Mouse (Mus musculus): Measurements from ENCODE around the gene Disc1. TPM values are rescaled to one million over a fixed set of nuclear protein-coding genes. Genes with fewer than 3 reads are reported as not detected.

Disc1 gene
- polyA plus RNA-seq, 1 experiment from 2014 or later, result 3.3 TPM

- peaks cover 23% of the 10 kb centered on the region for H3K36me3 ChIP-seq
- H3K4me2 ChIP-seq (replicated peaks), result no peak overlapping the region
- peak overlapping the region; percentile 22; the same call in 1 of the 2 replicates for H3K27ac ChIP-seq (replicated peaks)
- 24% methylated on average over 2 of the region's 2 CpGs for WGBS
- H3K9ac ChIP-seq, result no peak overlapping the region
- H3K27me3 ChIP-seq, result no peaks in the 10 kb centered on the region
- no peak for ATAC-seq (ENCODE audit: insufficient number of reproducible peaks, low FRiP score, low TSS enrichment, low read depth)
- no peak overlapping the region for H3K4me3 ChIP-seq (replicated peaks)
- peaks cover 32% of the 10 kb centered on the region for H3K4me1 ChIP-seq
- H3K9me3 ChIP-seq (replicated peaks), result no peaks in the 10 kb centered on the region
These were observed 12.5 kb upstream of the Disc1 start for GRCm38 (mm10) chr8:125041496-125041895.

DNA sequence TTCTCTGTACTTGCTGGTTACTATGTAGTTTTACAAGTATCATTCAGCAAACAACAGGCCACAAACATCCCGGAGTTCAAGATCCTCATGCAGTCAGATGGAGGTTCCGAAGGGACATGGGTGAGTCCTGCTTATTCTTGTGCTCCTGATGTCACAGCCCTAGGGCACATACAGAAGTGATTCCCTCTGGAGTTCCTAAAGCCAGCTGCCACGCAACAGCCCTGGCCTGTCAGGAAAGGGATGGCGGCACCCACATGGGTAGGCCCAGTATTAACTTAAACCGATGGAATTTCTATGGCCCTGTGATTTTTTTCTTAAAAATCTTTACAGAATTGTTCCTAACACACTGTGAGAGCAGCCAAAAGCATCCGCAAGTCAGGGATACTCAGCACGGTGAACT is 10.6 kb upstream of the Disc1 start:
- Histone ChIP-seq H3K27me3 (no peaks in the 10 kb centered on the region), H3K4me3 (replicated peaks) (no peak overlapping the region), H3K27ac (replicated peaks) (peak overlapping the region; percentile 60), H3K4me2 (replicated peaks) (no peak overlapping the region), H3K4me1 (peaks cover 32% of the 10 kb centered on the region), H3K9me3 (replicated peaks) (no peaks in the 10 kb centered on the region), H3K9ac (no peak overlapping the region), H3K36me3 (peaks cover 18% of the 10 kb centered on the region)
- WGBS, result 38% methylated on average over 7 of the region's 7 CpGs
- no peak for ATAC-seq (ENCODE audit: insufficient number of reproducible peaks, low FRiP score, low TSS enrichment, low read depth)

DNA sequence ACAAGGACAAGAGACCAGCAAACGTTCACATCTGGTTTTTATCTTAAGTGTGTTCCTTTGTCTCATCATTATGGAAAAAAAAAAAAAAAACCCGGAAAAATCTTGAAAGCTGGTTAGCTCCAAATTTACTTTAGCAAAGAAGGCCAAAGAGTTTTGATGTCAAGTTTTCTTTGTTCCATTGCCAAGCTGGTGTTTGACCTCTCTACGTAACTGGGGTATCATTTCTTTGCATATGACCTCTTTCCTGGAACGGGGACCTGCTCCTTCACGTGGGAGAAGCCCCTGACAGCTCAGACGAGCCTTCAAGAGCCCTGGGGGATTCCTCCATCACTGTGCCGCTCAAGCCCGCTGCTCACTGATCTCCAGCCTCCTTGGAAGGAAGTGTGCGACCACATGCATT is 10.1 kb upstream of the Disc1 start:
- no peak overlapping the region for H3K4me3 ChIP-seq (replicated peaks)
- H3K9me3 ChIP-seq (replicated peaks), result no peaks in the 10 kb centered on the region
- H3K9ac ChIP-seq, result no peak overlapping the region
- peak overlapping the region; percentile 60; the same call in 1 of the 2 replicates for H3K27ac ChIP-seq (replicated peaks)
- H3K4me1 ChIP-seq, result peaks cover 32% of the 10 kb centered on the region
- H3K36me3 ChIP-seq, result peaks cover 13% of the 10 kb centered on the region
- 11% methylated on average over 9 of the region's 9 CpGs for WGBS
- H3K27me3 ChIP-seq, result no peaks in the 10 kb centered on the region
- H3K4me2 ChIP-seq (replicated peaks), result no peak overlapping the region
- no peak for ATAC-seq (ENCODE audit: insufficient number of reproducible peaks, low FRiP score, low TSS enrichment, low read depth)

DNA sequence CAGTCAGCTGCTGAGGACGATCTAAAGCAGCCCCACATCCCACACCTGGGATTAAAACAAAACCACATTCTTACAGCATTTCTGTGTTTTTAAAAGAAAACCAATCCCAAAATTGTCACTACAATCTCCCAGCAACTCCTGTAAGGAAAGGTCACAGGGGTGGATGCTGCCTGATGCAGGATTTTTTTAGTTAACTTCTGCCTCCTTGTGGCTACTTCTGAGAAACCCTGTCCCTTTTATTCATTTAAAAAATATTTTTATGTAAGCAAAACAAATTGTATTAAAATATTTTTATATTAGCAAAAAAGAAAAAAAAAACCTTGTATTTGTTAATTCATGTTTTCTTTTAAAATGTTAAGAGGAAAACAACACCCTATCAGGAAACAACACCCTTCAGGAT is 8.2 kb upstream of the Disc1 start:
- Histone ChIP-seq H3K9ac (no peak overlapping the region), H3K4me2 (replicated peaks) (no peak overlapping the region), H3K27ac (replicated peaks) (no peak overlapping the region), H3K4me1 (peaks cover 30% of the 10 kb centered on the region), H3K4me3 (replicated peaks) (no peak overlapping the region), H3K27me3 (no peaks in the 10 kb centered on the region; the same call in 1 of the 2 replicates), H3K9me3 (replicated peaks) (no peaks in the 10 kb centered on the region), H3K36me3 (no peaks in the 10 kb centered on the region; the same call in 1 of the 2 replicates)
- ATAC-seq (ENCODE audit: insufficient number of reproducible peaks, low FRiP score, low TSS enrichment, low read depth), result no peak
- WGBS, result 63% methylated on average over 1 of the region's 1 CpGs

DNA sequence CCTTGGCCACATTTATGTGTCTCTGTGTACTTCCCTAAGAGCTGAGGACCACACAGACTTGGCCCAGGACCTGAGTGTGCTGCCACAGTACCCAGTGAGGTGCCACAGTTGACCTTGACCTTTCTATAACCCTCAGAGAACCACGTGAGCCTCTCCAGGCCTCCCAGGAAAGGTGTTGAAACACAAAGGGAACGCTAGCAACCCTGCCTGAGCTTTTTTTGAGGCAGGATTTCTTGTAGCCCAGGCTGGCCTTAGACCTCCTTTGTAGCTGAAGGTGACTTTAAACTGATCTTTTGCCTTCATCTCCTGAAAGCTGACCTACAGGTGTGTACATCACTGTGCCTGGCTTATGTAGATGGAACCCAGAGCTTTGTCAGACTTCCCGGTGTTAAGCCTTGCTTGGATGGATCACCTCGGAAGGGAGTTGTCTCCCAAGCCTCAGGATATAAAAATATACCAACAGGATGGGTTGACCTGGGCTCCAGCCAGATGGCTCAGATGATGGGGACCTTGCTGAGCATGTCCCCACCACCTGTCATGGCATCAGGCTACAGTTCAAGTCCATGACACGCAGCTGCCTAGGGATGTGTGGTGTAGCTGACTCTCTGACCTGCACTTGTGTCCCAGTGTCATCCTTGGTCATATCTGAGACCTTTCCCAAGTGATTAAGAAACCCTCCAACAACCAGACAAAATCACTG is 4.8 kb upstream of the Disc1 start:
- Histone ChIP-seq H3K4me3 (replicated peaks) (no peak overlapping the region), H3K4me1 (peaks cover 7% of the 10 kb centered on the region), H3K4me2 (replicated peaks) (no peak overlapping the region), H3K36me3 (no peaks in the 10 kb centered on the region), H3K9ac (no peak overlapping the region), H3K27me3 (peaks cover 11% of the 10 kb centered on the region), H3K27ac (replicated peaks) (no peak overlapping the region), H3K9me3 (replicated peaks) (no peaks in the 10 kb centered on the region)
- ATAC-seq (ENCODE audit: insufficient number of reproducible peaks, low FRiP score, low TSS enrichment, low read depth), result no peak
- 64% methylated on average over 5 of the region's 5 CpGs for WGBS

GRCm38 (mm10) chr8:125049826-125050225 is 4.2 kb upstream of the Disc1 start:
- WGBS, result 72% methylated on average over 6 of the region's 6 CpGs
- no peaks in the 10 kb centered on the region for H3K9me3 ChIP-seq (replicated peaks)
- no peak overlapping the region for H3K4me2 ChIP-seq (replicated peaks)
- H3K9ac ChIP-seq, result no peak overlapping the region
- H3K27me3 ChIP-seq, result peaks cover 16% of the 10 kb centered on the region
- no peak overlapping the region for H3K4me3 ChIP-seq (replicated peaks)
- peaks cover 7% of the 10 kb centered on the region for H3K4me1 ChIP-seq
- no peak for ATAC-seq (ENCODE audit: insufficient number of reproducible peaks, low FRiP score, low TSS enrichment, low read depth)
- no peaks in the 10 kb centered on the region for H3K36me3 ChIP-seq
- H3K27ac ChIP-seq (replicated peaks), result no peak overlapping the region

GRCm38 (mm10) chr8:125052026-125052425 is 2.0 kb upstream of the Disc1 start:
- H3K27ac ChIP-seq (replicated peaks), result no peak overlapping the region
- no peak overlapping the region for H3K9ac ChIP-seq
- no peak for ATAC-seq (ENCODE audit: insufficient number of reproducible peaks, low FRiP score, low TSS enrichment, low read depth)
- 37% methylated on average over 2 of the region's 2 CpGs for WGBS
- no peaks in the 10 kb centered on the region for H3K36me3 ChIP-seq
- H3K4me1 ChIP-seq, result peaks cover 7% of the 10 kb centered on the region
- H3K9me3 ChIP-seq (replicated peaks), result no peaks in the 10 kb centered on the region
- H3K4me3 ChIP-seq (replicated peaks), result no peak overlapping the region
- no peak overlapping the region for H3K4me2 ChIP-seq (replicated peaks)
- peaks cover 26% of the 10 kb centered on the region for H3K27me3 ChIP-seq

- peaks cover 26% of the 10 kb centered on the region for H3K27me3 ChIP-seq
- 0% methylated on average over 35 of the region's 38 CpGs for WGBS
- H3K9ac ChIP-seq, result peak overlapping the region; percentile 84
- H3K4me2 ChIP-seq (replicated peaks), result peak overlapping the region; percentile 97
- H3K4me3 ChIP-seq (replicated peaks), result peak overlapping the region; percentile 74
- ATAC-seq (ENCODE audit: insufficient number of reproducible peaks, low FRiP score, low TSS enrichment, low read depth), result peak; percentile 65
- H3K9me3 ChIP-seq (replicated peaks), result no peaks in the 10 kb centered on the region
- H3K4me1 ChIP-seq, result peaks cover 7% of the 10 kb centered on the region
- H3K27ac ChIP-seq (replicated peaks), result peak overlapping the region; percentile 73
- no peaks in the 10 kb centered on the region for H3K36me3 ChIP-seq
These were observed 428 bp downstream of the Disc1 start for GRCm38 (mm10) chr8:125054436-125054810.

DNA sequence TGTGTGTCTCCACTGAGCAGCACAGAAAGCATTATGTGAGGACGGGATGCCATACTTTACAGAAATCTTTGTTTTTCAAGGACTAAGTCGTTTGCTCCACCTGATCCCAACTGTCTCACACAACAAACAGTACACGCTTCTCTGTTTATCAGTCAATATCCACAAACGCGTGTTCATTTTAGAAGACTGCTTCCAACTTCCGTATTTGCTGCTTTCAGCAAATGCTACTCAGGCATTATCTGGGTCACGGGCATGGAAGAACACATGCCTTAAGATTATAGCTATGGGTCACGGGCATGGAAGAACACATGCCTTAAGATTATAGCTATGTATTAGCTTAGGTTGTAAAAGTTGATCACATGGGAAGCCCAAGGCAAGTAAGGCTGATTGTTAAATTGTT is 6.9 kb downstream of the Disc1 start:
- 81% methylated on average over 8 of the region's 8 CpGs for WGBS
- Histone ChIP-seq H3K27me3 (no peaks in the 10 kb centered on the region), H3K4me1 (no peaks in the 10 kb centered on the region), H3K9ac (no peak overlapping the region), H3K4me3 (replicated peaks) (no peak overlapping the region), H3K4me2 (replicated peaks) (no peak overlapping the region), H3K9me3 (replicated peaks) (no peaks in the 10 kb centered on the region), H3K36me3 (no peaks in the 10 kb centered on the region), H3K27ac (replicated peaks) (no peak overlapping the region)
- no peak for ATAC-seq (ENCODE audit: insufficient number of reproducible peaks, low FRiP score, low TSS enrichment, low read depth)

DNA sequence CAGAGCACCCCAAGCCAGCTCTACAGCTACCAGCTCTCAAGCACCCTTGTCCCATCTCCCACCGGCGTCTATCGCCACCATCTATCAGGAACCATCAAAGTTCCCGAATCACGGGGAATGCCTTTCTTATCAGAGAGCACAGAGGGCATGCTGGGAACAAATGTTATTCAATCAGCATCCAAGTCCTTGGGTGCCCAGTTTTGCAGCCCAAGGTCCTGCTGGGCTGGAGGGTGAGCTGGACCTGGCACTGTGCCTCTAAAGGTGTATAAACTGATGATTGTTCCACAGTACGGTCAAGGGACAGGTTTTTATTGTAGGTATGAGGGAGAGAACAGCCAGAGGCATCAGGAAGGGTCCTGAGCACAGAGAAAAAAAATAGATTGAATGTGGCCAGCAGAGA is 11.6 kb downstream of the Disc1 start:
- no peaks in the 10 kb centered on the region for H3K9me3 ChIP-seq (replicated peaks)
- H3K4me1 ChIP-seq, result peaks cover 8% of the 10 kb centered on the region; the same call in 1 of the 2 replicates
- no peak for ATAC-seq (ENCODE audit: insufficient number of reproducible peaks, low FRiP score, low TSS enrichment, low read depth)
- no peaks in the 10 kb centered on the region for H3K27me3 ChIP-seq
- no peak overlapping the region for H3K27ac ChIP-seq (replicated peaks)
- no peak overlapping the region for H3K9ac ChIP-seq
- WGBS, result 86% methylated on average over 6 of the region's 6 CpGs
- no peaks in the 10 kb centered on the region for H3K36me3 ChIP-seq
- H3K4me2 ChIP-seq (replicated peaks), result no peak overlapping the region
- H3K4me3 ChIP-seq (replicated peaks), result no peak overlapping the region

DNA sequence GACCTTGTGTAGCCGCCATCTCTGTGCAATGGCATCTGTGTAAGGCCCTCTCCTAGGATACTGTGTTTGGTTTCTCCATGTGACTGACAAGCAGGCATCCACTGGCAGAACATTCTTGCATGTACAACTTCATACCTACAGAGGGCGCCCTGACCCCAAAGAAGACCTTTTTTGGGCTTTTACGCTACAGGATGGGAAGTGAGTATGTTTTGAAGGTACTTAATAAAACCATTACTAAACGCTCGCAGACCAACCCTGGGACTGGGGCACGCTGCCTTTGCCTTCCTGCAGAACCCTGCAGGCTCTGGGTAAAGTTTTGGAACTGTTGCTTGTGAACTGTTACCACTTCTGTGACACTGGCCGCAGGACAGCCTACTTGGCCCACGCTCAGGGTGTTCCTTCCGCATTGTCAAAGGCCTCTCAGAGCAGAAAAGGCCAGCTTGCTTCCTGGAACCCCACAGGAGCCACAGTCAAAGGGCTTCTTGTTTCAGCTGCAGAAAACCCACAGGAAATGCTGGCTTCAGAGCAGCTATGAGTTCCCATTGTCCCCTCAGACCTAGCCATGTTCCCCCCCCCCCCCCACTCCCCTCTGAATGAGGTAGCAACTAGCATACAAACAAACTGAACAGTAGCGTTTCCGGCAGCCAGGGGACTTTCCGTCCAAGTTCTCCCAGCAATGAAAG is 13.1 kb downstream of the Disc1 start:
- 24% methylated on average over 12 of the region's 12 CpGs for WGBS
- H3K36me3 ChIP-seq, result no peaks in the 10 kb centered on the region
- no peaks in the 10 kb centered on the region for H3K27me3 ChIP-seq
- peak overlapping the region; percentile 59 for H3K27ac ChIP-seq (replicated peaks)
- H3K4me1 ChIP-seq, result peaks cover 8% of the 10 kb centered on the region; the same call in 1 of the 2 replicates
- H3K4me2 ChIP-seq (replicated peaks), result peak overlapping the region; percentile 38
- peak; percentile 59; the same call in 1 of the 2 replicates for ATAC-seq (ENCODE audit: insufficient number of reproducible peaks, low FRiP score, low TSS enrichment, low read depth)
- no peaks in the 10 kb centered on the region for H3K9me3 ChIP-seq (replicated peaks)
- H3K4me3 ChIP-seq (replicated peaks), result no peak overlapping the region
- no peak overlapping the region for H3K9ac ChIP-seq
